Mouse (Mus musculus) liver, adult 2 months (tissue): ENCODE results near the gene Creb3l1. TPM values are rescaled to one million over a fixed set of nuclear protein-coding genes. Genes with fewer than 3 reads are reported as not detected.

Experiments used
- DNase-seq: peaks from one replicate; pipeline ENCODE4 v3.0.0-alpha.2; 2011; ENCODE audit warnings: low read depth, low spot score; ENCODE audit errors: extremely low read depth
- H3K27ac ChIP-seq: fragments of 200-500 bp; replicated peaks from 2 replicates; pipeline ENCODE4 v1.5.1; 2012; ENCODE audit warnings: low read depth, mild to moderate bottlenecking, control low read depth, inconsistent platforms, low read length; ENCODE audit not compliant: insufficient read depth
- H3K27me3 ChIP-seq: fragments of 200-500 bp; 2 replicates; pipeline ENCODE4 v1.6.1; 2012; ENCODE audit warnings: mild to moderate bottlenecking, moderate library complexity, low read length, inconsistent platforms; ENCODE audit not compliant: control insufficient read depth, insufficient read depth
- H3K36me3 ChIP-seq: fragments of 200-500 bp; 2 replicates; pipeline ENCODE4 v1.6.1; 2012; ENCODE audit warnings: low read length, inconsistent platforms; ENCODE audit not compliant: control insufficient read depth, insufficient read depth
- H3K4me1 ChIP-seq: fragments of 200-500 bp; 2 replicates; pipeline ENCODE4 v1.6.1; 2011; ENCODE audit warnings: low read length; ENCODE audit not compliant: control insufficient read depth, insufficient read depth
- H3K4me3 ChIP-seq: fragments of 200-500 bp; 2 replicates; pipeline ENCODE4 v1.5.1; 2011; ENCODE audit warnings: low read depth, mild to moderate bottlenecking, control low read depth, low read length, moderate library complexity; ENCODE audit not compliant: insufficient read depth
- H3K79me2 ChIP-seq: fragments of 200-500 bp; 2 replicates; pipeline ENCODE4 v1.6.1; 2012; ENCODE audit warnings: inconsistent platforms, mild to moderate bottlenecking, low read length, moderate library complexity; ENCODE audit not compliant: control insufficient read depth, insufficient read depth
- H3K9ac ChIP-seq: fragments of 200-500 bp; 2 replicates; pipeline ENCODE4 v1.6.1; 2012; ENCODE audit warnings: low read depth, mild to moderate bottlenecking, control low read depth, inconsistent platforms, low read length
- CTCF ChIP-seq: fragments of 200-500 bp; IDR thresholded peaks from 2 replicates; pipeline ENCODE4 v1.5.1; 2011; ENCODE audit warnings: low read depth, low read length, control low read depth
- POLR2A ChIP-seq: fragments of 200-500 bp; IDR thresholded peaks from 2 replicates; pipeline ENCODE4 v1.6.1; 2011; ENCODE audit warnings: low read length, control low read depth; ENCODE audit not compliant: insufficient read depth; ENCODE audit errors: extremely low read depth
- WGBS: fragments of 180-500 bp; shearing (Covaris S2); methylation state at CpG from one replicate; pipeline ENCODE4 v1.1.7; 2018; 5-methylcytosine and 5-hydroxymethylcytosine counted together
- polyA plus RNA-seq: library from polyadenylated mRNA; depleted of rRNA; stranded (reverse); fragments of >200 nt; gene quantifications from 2 replicates; pipeline ENCODE4 v1.2.3, GENCODE M21; 2012
- total RNA-seq: library from RNA; depleted of rRNA; stranded (reverse); fragments of >200 nt; gene quantifications from 2 replicates; pipeline ENCODE4 v1.2.3, GENCODE M21; 2014

Creb3l1 gene
- total and polyA plus RNA-seq, 2 experiments: 0.18 to 0.40 TPM

DNA sequence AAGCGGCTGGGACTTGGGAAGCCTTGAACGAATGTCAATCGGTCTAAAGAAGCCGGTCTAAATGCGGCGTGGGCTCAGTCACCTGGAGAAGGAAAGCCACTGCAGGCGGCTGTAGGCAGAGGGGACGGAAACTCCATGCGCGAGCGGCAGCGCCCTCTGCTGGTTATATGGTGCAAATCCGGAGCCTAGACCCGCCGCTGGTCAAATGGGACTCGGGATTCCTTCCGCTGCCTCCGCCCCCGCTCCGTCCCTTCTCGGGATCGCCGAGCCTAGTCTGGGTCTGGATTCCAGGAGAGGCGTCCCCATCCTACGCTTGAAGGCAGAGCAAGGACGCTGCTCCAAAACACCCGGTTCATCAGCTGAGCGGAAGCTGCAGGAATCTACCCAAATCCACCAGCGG lies 34.2 kb upstream of the Creb3l1 start:
- Histone ChIP-seq H3K79me2 (no peaks in the 10 kb centered on the region), H3K27ac (no peak overlapping the region), H3K9ac (0 out of 2 replicates have a peak overlapping the region, but pooled peaks have one; percentile 36), H3K36me3 (no peaks in the 10 kb centered on the region), H3K4me1 (peaks cover 5% of the 10 kb centered on the region; the same call in 1 of the 2 replicates), H3K27me3 (no peaks in the 10 kb centered on the region), H3K4me3 (peak overlapping the region; percentile 53)
- WGBS: under 1% methylated on average over 29 of the region's 29 CpGs
- TF ChIP-seq POLR2A (no peak), CTCF (peak; percentile 95)
- DNase-seq: peak; percentile 36

DNA sequence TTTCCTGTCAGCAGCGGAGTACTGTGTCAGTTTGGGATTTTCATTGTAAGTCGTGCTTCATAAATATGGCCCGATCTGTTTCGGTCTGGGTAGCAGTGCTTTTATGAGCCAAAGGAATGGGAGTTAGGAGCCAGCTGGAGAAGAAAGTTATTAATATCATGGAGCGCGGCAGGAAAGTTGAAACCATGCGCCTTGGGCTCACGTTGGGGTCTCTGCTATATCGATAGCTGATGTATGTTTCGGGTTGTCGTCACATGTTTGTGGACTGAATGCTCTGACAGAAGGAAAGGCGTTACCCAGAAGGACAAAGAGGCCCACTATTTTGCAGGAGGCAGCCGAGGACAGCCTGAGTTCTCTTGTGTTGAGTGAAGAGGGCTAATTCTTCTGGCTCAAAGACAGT lies 32.5 kb upstream of the Creb3l1 start:
- no peak overlapping the region for H3K4me3 ChIP-seq
- no peaks in the 10 kb centered on the region for H3K36me3 ChIP-seq
- H3K9ac ChIP-seq: no peak overlapping the region
- no peaks in the 10 kb centered on the region for H3K27me3 ChIP-seq
- DNase-seq: no peak
- no peak for TF ChIP-seq CTCF
- no peak for TF ChIP-seq POLR2A
- no peaks in the 10 kb centered on the region for H3K79me2 ChIP-seq
- H3K27ac ChIP-seq: no peak overlapping the region
- 94% methylated on average over 13 of the region's 13 CpGs for WGBS
- peaks cover 5% of the 10 kb centered on the region; the same call in 1 of the 2 replicates for H3K4me1 ChIP-seq

DNA sequence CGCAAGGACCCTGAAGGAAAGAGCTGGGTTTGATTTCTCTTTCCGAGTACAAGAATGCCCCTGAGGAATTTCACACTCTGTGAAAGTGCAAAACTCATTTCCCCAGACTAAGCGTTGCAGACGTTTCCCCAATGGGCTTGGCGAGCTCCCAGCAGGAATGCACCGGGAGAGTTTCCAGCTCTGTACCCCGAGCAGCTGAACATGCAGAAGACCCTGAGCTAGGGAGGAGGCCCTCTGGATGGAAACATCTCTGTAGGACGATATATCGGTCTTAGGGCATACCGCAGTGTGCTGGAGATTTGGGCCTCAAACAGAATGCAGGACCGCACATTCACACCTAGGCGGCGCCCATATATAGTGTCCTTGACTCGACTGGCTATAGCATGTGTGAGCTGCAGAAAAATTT lies 31.5 kb upstream of the Creb3l1 start:
- peak overlapping the region; percentile 35; the same call in 1 of the 2 replicates for H3K27ac ChIP-seq
- WGBS: 17% methylated on average over 14 of the region's 14 CpGs

DNA sequence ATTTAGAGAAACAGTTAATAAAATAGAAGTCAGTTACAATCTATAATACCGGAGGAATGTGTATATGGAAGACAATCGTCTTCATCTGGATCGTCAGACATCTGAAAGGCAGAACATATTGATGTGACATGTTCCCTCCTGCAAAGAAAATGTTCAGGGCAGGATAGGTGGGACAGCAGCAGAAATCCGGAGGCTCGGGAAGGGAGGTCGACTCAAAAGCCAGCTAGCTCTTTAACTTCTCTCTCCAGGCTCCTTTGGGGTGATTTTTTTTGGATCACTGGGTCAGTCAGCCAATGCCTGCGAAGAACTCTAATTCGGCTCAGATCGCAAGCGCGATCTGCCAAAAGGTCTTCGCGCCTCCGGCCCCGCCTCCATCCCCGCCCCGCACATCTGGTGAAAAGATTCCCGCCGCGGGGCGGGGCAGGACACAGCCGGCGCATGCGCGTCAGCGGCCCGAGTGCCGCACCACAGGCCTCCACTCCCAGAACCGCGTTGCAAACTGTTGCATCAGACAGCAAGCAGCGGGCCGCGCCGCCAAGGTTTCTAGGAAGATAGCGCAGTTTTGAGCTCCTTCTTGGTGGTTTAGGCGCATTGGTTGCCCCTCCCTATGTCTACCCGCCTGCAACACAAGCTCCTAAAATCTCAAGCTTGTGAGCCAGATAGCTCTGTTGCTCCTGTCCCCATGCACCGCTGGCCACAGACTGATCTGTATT lies 31.0 kb upstream of the Creb3l1 start:
- peak overlapping the region; percentile 15 for H3K4me3 ChIP-seq
- WGBS: 6% methylated on average over 38 of the region's 38 CpGs
- H3K9ac ChIP-seq: peak overlapping the region; percentile 70
- no peaks in the 10 kb centered on the region for H3K27me3 ChIP-seq
- peaks cover 5% of the 10 kb centered on the region; the same call in 1 of the 2 replicates for H3K4me1 ChIP-seq
- H3K27ac ChIP-seq: peak overlapping the region; percentile 35; the same call in 1 of the 2 replicates
- DNase-seq: peak; percentile 85
- no peaks in the 10 kb centered on the region for H3K36me3 ChIP-seq
- 0 out of 2 replicates have a peak, but pooled peaks have one; percentile 30 for TF ChIP-seq POLR2A
- TF ChIP-seq CTCF: no peak
- no peaks in the 10 kb centered on the region for H3K79me2 ChIP-seq

More for the DNA sequence above, 31.5 kb upstream of the Creb3l1 start:
- peak; percentile 51; the same call in 1 of the 2 replicates for TF ChIP-seq CTCF
- no peak for TF ChIP-seq POLR2A
- no peaks in the 10 kb centered on the region for H3K36me3 ChIP-seq
- no peaks in the 10 kb centered on the region for H3K79me2 ChIP-seq
- H3K9ac ChIP-seq: peak overlapping the region; percentile 70
- peak; percentile 21 for DNase-seq
- H3K4me1 ChIP-seq: peaks cover 5% of the 10 kb centered on the region; the same call in 1 of the 2 replicates
- H3K4me3 ChIP-seq: no peak overlapping the region; the same call in 1 of the 2 replicates
- no peaks in the 10 kb centered on the region for H3K27me3 ChIP-seq

DNA sequence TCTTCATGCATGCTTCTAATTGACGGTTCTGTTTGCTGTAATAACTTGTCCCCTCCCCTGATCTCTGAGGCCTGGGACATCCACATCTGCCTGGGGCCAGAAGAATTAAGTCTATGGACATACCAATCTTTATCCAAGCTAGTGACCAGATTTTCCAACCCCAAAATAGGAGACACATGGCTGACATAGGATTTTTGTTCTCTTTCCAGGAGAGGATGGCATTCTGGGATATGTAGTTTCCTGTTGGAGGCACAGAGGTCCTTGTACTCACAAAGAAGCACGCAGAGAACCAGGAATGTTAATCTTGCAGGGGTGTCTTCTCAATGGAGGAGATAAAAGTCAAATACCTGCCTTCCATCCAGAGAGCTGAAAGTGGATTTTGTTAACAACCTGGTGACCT lies 28.5 kb upstream of the Creb3l1 start:
- H3K79me2 ChIP-seq: no peaks in the 10 kb centered on the region
- no peak for TF ChIP-seq CTCF
- TF ChIP-seq POLR2A: no peak
- H3K4me3 ChIP-seq: no peak overlapping the region
- H3K27me3 ChIP-seq: no peaks in the 10 kb centered on the region; the same call in 1 of the 2 replicates
- H3K9ac ChIP-seq: no peak overlapping the region
- no peak for DNase-seq
- 74% methylated on average over 2 of the region's 2 CpGs for WGBS
- no peaks in the 10 kb centered on the region for H3K4me1 ChIP-seq
- H3K36me3 ChIP-seq: no peaks in the 10 kb centered on the region
- H3K27ac ChIP-seq: no peak overlapping the region

DNA sequence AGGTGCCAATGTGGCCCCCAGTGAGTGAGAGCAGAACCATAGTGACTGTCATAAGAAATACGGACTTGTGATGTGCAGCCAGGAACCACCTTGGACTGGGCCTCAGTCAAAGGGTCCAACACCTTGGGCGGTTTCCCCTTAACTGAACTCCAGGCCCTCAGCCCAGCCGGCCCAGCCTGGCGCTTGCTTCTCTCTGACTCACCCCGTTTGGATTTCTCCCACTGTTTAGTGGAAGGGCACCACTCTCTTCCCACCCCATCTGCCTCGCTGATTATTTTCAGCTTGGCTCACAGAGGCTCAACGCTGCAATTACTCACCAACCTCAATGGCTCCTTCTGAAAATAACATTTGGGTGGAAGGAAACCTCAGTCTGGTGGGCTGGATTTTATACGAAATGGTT lies 27.9 kb upstream of the Creb3l1 start:
- Histone ChIP-seq H3K4me1 (no peaks in the 10 kb centered on the region), H3K27ac (no peak overlapping the region), H3K79me2 (no peaks in the 10 kb centered on the region), H3K27me3 (no peaks in the 10 kb centered on the region; the same call in 1 of the 2 replicates), H3K4me3 (no peak overlapping the region), H3K9ac (no peak overlapping the region), H3K36me3 (no peaks in the 10 kb centered on the region)
- WGBS: 85% methylated on average over 8 of the region's 8 CpGs
- DNase-seq: no peak
- TF ChIP-seq CTCF (no peak), POLR2A (no peak)
